ENCODE assay signal across 9 mouse cellular contexts in the genomic region with DNA sequence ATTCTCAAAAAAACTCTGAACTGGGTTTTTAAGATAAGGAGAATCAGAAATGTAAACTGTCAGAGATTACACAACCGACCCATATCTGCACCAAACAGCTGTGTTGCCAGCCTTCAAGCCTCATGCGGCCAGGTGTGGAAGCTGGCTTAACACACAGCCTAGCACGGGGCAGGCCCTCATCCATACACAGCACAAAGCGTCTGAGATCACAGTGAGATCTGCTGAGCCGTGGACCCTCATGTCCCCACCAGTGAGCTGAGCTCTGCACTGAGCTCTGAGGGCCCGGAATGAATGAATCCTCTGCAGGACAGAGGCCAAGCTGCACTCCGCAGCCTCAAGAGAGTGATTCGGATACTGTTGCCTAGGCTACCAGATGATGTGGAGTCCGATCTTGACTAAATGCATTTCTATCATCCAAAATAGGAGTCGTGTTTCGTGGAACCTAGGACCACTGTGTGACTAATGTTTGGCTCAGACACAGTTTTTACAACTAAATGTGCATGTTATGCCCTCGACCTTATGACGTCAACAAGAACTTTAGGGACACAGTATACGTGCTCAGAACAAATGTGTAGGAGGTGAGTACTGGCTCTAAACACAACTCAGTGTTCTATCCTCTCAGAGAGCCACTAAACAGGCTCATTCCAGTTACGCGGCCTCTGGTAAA. TPM values are rescaled to one million over a fixed set of nuclear protein-coding genes. Genes with fewer than 3 reads are reported as not detected.
DNase-seq lines count a peak whose midpoint lies in the region; ATAC-seq lines count a peak whose summit lies in the region.
"Had no signal": no experiment of that assay in that cellular context is flagged by ENCODE, and none has a peak within 500 bp of the region (broad histone marks: within the 10 kb centered on the region; RNA-seq: fewer than 3 reads in every experiment).

No protein-coding gene starts in this region.

- 0 out of 2 replicates have a peak, but pooled peaks cover 11% of the 10 kb centered on the region for H3K36me3 ChIP-seq in hindbrain, embryonic 10.5 days
- H3K36me3 ChIP-seq in hindbrain, embryonic 12.5 days = peaks cover 3% of the 10 kb centered on the region; the same call in 1 of the 2 replicates
- H3K36me3 ChIP-seq in intestine, embryonic 16.5 days (ENCODE audit: control insufficient read depth, insufficient read depth, low read length) = no peaks in the 10 kb centered on the region
- H3K36me3 ChIP-seq in midbrain, embryonic 15.5 days (replicated peaks) = peaks cover 8% of the 10 kb centered on the region; the same call in 1 of the 2 replicates
- H3K36me3 ChIP-seq: forebrain, embryonic 12.5 days had no signal

- H3K27me3 ChIP-seq in hindbrain, embryonic 10.5 days (ENCODE audit: insufficient read depth, poor library complexity, severe bottlenecking) = no peaks in the 10 kb centered on the region
- no peaks in the 10 kb centered on the region for H3K27me3 ChIP-seq in hindbrain, embryonic 12.5 days
- H3K27me3 ChIP-seq in intestine, embryonic 16.5 days (replicated peaks; ENCODE audit: control insufficient read depth, insufficient read depth, low read length) = no peaks in the 10 kb centered on the region
- no peaks in the 10 kb centered on the region for H3K27me3 ChIP-seq in midbrain, embryonic 15.5 days (replicated peaks)
- H3K27me3 ChIP-seq: forebrain, embryonic 12.5 days had no signal

- H3K27ac ChIP-seq in hindbrain, embryonic 10.5 days = peak overlapping the region; percentile 35; the same call in 1 of the 2 replicates
- H3K27ac ChIP-seq in hindbrain, embryonic 12.5 days = no peak overlapping the region; the same call in 1 of the 2 replicates
- H3K27ac ChIP-seq in intestine, embryonic 16.5 days (ENCODE audit: low read length) = peak overlapping the region; percentile 79
- no peak overlapping the region for H3K27ac ChIP-seq in midbrain, embryonic 15.5 days
- H3K27ac ChIP-seq: forebrain, embryonic 12.5 days had no signal

- DNase-seq in hindbrain, embryonic 10.5 days (ENCODE audit: low spot score) = no peak
- DNase-seq in NIH3T3 (ENCODE audit: low read depth) = peak; percentile 72
- DNase-seq in urinary bladder, postnatal 25 days (ENCODE audit: low spot score) = no peak
- DNase-seq in cerebellum, postnatal 25 days = no peak
- DNase-seq in gastrocnemius, postnatal 25 days = no peak

- peaks cover 45% of the 10 kb centered on the region for H3K4me1 ChIP-seq in hindbrain, embryonic 10.5 days (replicated peaks)
- peaks cover 26% of the 10 kb centered on the region for H3K4me1 ChIP-seq in hindbrain, embryonic 12.5 days
- H3K4me1 ChIP-seq in intestine, embryonic 16.5 days (ENCODE audit: control insufficient read depth, insufficient read depth, low read length) = peaks cover 9% of the 10 kb centered on the region
- peaks cover 7% of the 10 kb centered on the region; the same call in 1 of the 2 replicates for H3K4me1 ChIP-seq in midbrain, embryonic 15.5 days

- no peaks in the 10 kb centered on the region for H3K9me3 ChIP-seq in hindbrain, embryonic 10.5 days
- no peaks in the 10 kb centered on the region for H3K9me3 ChIP-seq in hindbrain, embryonic 12.5 days (replicated peaks)
- H3K9me3 ChIP-seq in intestine, embryonic 16.5 days (ENCODE audit: control insufficient read depth, low read length) = no peaks in the 10 kb centered on the region
- no peaks in the 10 kb centered on the region for H3K9me3 ChIP-seq in midbrain, embryonic 15.5 days
- H3K9me3 ChIP-seq: forebrain, embryonic 12.5 days had no signal

- no peak overlapping the region for H3K4me3 ChIP-seq in hindbrain, embryonic 10.5 days
- no peak overlapping the region for H3K4me3 ChIP-seq in hindbrain, embryonic 12.5 days
- no peak overlapping the region for H3K4me3 ChIP-seq in intestine, embryonic 16.5 days (ENCODE audit: low read length)
- H3K4me3 ChIP-seq in midbrain, embryonic 15.5 days = no peak overlapping the region
- H3K4me3 ChIP-seq: forebrain, embryonic 12.5 days had no signal

- H3K9ac ChIP-seq in hindbrain, embryonic 12.5 days = no peak overlapping the region
- no peak overlapping the region for H3K9ac ChIP-seq in intestine, embryonic 16.5 days (ENCODE audit: low read depth, low read length)
- H3K9ac ChIP-seq in midbrain, embryonic 15.5 days = no peak overlapping the region
- H3K9ac ChIP-seq: forebrain, embryonic 12.5 days had no signal

- H3K4me2 ChIP-seq in hindbrain, embryonic 12.5 days (replicated peaks) = no peak overlapping the region
- H3K4me2 ChIP-seq in intestine, embryonic 16.5 days (ENCODE audit: low read depth, low read length) = no peak overlapping the region
- H3K4me2 ChIP-seq in midbrain, embryonic 15.5 days = no peak overlapping the region
- H3K4me2 ChIP-seq: forebrain, embryonic 12.5 days had no signal

- no peak for ATAC-seq in hindbrain, embryonic 12.5 days (ENCODE audit: low FRiP score)
- ATAC-seq in intestine, embryonic 16.5 days = peak; percentile 68
- peak; percentile 42; the same call in 1 of the 2 replicates for ATAC-seq in midbrain, embryonic 15.5 days (replicated peaks)

- 75% methylated on average over 16 of the region's 16 CpGs for WGBS in hindbrain, embryonic 10.5 days
- 66% methylated on average over 16 of the region's 16 CpGs for WGBS in hindbrain, embryonic 12.5 days
- WGBS in intestine, embryonic 16.5 days = 71% methylated on average over 16 of the region's 16 CpGs
- WGBS in midbrain, embryonic 15.5 days = 51% methylated on average over 16 of the region's 16 CpGs

RNA-seq across cellular contexts. Expression of a gene that starts 27.6 kb away (rescaled TPM):
- polyA plus RNA-seq in hindbrain, embryonic 10.5 days (2016; fragmentation: Nextera tagmentation; extraction: Ambion mirVana) = 6.3 and 7.1 TPM in 2 replicates
- polyA plus RNA-seq in hindbrain, embryonic 12.5 days (2016; fragmentation: Nextera tagmentation; extraction: Ambion mirVana) = 7.9 and 8.3 TPM in 2 replicates
- 4.1 TPM in 2 replicates for polyA plus RNA-seq in intestine, embryonic 16.5 days (2015; fragmentation: Nextera tagmentation; extraction: Ambion mirVana)
- 6.0 and 7.6 TPM in 2 replicates for polyA plus RNA-seq in midbrain, embryonic 15.5 days (2015; fragmentation: Nextera tagmentation; extraction: Ambion mirVana)
- 1 to 10 TPM; 7.0 to 7.2 TPM for total RNA-seq in gastrocnemius, postnatal 25 days (2021)

Comparison
In these comparisons a context has a peak if more than half of its experiments do, and no peak if none do; other contexts are left out.
1. H3K27ac ChIP-seq: peak in hindbrain, embryonic 10.5 days (single experiment) and intestine, embryonic 16.5 days (single experiment); none in hindbrain, embryonic 12.5 days (single experiment) and midbrain, embryonic 15.5 days (single experiment).